Mouse (Mus musculus) v-Abl transformed pro-B cells (cell line): ENCODE data around the gene Psmd8.
"Not testable (repeated sequence)": the region's sequence is repeated elsewhere in the genome, so short reads cannot be mapped to it uniquely, and the experiment has no call there.

Source experiments
- in situ Hi-C, 2 experiments: fragments of 400-800 bp; cut with MboI; formaldehyde crosslinking; loops; one replicate each; pipeline ENCODE4 v1.15.1; 2025; ENCODE audit not compliant: unreplicated experiment in 2 of 2

Gene Psmd8

DNA sequence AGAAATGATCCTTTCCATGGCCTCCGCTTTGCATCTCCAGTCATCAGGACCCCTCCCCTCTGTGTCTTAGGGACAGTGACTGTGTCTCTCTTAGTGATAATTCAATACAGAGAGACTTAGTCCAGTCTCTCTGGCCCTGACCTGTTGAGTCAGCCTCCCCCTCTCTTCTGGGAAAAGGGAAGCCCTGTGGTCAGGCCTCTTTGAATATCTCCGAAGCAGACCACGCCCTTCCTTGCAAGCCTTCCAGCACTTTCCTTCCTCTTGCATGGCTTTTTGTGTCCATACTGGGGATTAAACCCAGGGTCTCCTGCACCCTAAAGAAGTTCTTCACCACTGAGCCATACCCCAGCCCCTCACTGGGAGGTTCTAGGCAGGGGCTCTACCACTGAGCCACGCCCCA lies 36.5 kb downstream of the Psmd8 start:
- in situ Hi-C loops, result no loop called here

DNA sequence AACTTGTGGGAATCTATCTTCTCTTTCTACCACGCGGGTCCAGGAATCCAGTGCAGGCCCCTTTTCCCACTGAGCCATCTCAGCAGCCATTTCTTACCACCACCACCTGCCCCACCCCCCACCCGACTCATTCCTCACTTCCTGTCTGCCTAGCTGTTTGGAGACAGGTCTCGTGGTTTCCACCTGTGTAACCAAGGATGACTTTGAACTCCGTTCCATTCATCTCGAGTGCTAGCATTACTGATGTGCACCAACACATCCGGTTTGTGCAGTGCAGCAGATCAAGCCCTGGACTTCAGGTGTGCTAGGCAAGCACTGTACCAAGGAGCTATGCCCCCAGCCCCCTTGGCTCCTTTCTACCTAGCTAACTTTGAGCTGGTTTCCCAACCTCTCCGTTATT lies 39.1 kb downstream of the Psmd8 start:
- in situ Hi-C loops, result no loop called here

DNA sequence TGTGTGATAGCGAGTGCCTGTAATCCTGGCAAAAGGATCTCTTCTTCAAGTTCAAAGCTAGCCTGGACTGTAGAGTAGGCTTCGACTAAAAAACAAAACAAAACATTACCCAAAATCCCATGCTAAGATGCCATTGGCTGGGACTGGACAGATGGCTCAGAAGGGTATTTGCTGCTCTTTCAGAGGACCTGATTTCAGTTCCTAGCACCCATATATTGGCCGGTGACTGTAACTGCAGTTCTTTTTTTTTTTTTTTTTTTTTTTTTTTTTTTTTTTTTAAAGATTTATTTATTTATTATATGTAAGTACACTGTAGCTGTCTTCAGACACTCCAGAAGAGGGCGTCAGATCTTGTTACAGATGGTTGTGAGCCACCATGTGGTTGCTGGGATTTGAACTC lies 41.3 kb downstream of the Psmd8 start:
- in situ Hi-C loops, result not testable (repeated sequence)

DNA sequence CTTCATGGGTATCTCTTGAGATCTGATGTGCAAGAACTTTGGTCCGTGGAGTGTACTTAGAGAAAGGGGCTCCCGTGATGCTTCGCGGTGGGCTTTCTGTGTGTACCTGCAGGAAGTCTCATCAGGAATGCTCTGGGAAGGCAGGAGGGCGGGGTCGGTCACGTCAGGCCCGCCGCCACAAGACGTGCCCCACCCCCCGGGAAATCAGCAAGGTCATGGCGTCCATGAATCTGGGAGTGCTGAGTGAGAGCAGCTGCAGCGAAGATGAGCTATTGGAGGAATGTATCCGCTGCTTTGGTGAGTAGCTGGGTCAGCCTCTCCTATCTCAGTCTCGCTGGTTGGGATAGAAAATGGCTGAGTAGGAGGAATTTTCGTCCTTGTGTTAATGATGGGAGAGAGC lies 43.1 kb downstream of the Psmd8 start:
- in situ Hi-C loops, result no loop called here

DNA sequence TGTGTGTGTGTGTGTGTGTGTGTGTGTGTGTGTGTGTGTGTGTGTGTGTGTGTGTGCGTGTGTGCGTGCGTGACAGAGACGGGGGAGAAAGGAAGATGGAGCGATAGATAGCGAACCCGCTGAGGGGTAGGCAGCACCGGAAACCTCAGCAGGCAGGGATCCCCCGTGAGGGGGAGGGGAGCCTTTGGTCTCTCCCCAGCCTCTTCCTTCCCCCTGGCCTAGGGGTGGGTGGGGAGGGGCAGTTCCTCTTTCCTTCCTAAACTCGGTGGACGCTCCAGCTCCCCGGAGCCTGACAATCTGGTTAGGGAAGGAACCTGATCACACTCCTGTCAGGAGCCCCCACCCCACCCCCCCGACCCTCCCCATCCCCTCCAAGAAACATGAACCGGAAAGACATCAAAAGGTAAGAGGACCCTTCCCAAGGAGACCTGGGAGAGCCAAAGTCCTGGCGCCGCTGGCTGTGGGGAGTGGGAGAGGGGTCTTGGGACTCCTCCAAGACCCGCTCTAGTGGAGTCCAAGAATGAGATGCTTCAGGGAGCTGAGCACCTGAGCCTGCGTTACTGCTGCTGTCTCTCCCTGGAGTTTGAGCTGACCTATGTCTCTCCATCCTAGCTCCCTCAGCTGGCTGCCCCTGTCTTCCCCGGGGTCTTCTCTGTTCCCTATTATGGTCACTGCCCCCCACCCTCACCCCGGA lies 45.7 kb downstream of the Psmd8 start, which contains the start of gene Rasgrp4:
TSS of gene Rasgrp4 (plus strand) at position 159 of the 694 bp plus-strand sequence.
- in situ Hi-C loops, result no loop called here

DNA sequence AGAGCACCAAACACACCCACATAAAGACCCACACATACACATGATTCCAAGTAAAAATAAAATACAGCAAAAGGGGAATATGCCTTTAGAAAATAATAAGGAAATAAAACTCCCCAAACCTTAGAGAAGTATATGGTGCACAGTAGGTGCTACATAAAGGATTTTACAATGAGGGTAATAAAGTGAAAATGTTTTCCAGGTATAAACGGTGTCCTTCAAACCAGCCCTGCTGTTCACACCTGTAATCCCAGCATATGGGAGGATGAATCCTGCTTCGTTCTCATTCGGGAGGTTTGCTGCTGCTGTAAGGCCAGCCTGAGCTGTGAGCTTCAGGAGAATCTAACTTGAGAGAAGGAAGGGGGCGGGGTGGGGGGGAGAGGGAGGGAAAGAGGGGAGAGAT lies 46.3 kb downstream of the Psmd8 start:
- in situ Hi-C loops, result no loop called here

DNA sequence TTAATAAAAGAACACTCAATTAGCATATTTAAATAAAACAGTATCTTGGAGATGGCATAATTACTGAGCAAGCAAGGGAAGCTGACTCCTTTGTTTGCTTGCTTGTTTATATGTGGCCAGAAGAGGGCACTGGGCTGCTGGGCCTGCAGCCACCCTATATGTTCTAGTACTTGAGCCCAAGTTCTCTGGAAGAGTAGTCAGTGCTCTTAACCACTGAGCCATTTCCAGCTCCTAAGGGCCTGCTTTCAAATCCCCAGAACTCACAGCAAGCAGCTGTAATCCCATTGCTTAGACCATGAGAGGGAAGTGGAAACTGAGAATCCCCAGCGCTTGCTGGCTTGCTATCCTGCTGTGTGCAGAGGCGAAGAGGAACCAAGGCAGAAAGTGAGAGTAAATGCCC lies 51.8 kb downstream of the Psmd8 start:
- in situ Hi-C loops, result loop anchor here (5.0 kb wide), 6 partner anchors 49 to 399 kb away; partner anchors contain the start of genes 2200002D01Rik (in 1 of the 2), Dpf1 (in 1 of the 2) and Ppp1r14a (in 1 of the 2)

DNA sequence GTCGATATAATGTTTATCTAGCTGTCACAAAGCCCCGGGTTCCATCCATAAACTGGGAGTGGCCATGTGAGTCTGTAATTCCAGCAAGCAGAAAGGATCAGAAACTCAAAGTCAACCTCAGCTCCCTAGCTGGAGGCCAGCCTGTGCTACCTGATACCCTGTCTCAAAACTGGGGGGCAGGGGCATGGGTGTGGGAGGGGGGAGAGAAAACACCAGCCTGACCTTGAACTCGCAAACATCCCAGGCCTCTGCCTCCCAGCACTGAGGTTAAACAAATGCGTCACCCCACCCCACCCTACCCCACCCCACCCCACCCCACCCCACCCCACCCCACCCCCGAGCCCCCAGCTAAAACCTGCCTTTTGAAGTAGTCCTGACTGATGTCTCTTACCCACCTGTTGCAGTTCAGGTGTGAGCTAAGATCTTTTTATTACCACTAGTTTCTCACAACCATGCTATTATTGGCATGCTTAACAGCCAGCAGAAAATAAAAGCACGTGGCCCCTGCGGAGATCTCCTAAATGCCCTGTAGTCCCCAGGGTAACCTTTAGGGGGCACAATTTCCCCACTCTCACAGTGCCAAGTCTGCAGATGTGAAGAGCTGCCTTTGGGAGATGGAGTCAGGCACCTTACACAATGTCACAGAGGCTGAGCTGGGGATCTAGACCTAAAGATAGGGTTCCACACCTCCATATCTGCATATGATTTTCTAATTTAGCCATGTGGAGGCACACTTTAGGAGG lies 54.2 kb downstream of the Psmd8 start:
- in situ Hi-C loops, result loop anchor here (5.0 kb wide), 6 partner anchors 51 to 401 kb away; partner anchors contain the start of genes 2200002D01Rik (in 1 of the 2), Dpf1 (in 1 of the 2) and Ppp1r14a (in 1 of the 2)

DNA sequence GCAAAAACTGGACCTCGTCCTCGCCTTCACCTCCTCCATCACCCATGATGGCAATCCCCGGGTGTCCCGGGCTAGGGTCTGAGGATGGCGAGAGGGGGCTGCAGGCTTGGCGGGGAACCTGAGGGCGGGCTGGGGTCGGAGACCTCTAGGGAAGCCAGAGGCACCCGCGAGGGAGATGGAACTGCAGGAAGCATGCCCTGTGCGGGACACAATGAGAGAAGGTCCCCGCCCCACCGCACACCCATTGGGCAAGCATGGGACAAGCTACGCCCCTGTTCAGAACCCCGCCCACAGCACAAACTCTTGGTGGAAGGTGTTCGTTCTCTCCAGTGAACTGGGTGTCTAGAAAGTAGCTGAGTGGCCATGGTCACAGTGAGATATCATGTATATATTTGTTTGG lies 55.5 kb downstream of the Psmd8 start, which contains the start of gene Ryr1:
TSS of gene Ryr1 (minus strand) at position 210 of the 400 bp plus-strand sequence.
- in situ Hi-C loops, result loop anchor here (5.0 kb wide), 6 partner anchors 52 to 402 kb away; partner anchors contain the start of genes 2200002D01Rik (in 1 of the 2), Dpf1 (in 1 of the 2) and Ppp1r14a (in 1 of the 2)
